Mouse (Mus musculus) cortical plate, adult 2 months (tissue): ENCODE data around the gene Oxtr. TPM values are rescaled to one million over a fixed set of nuclear protein-coding genes. Genes with fewer than 3 reads are reported as not detected.
A peak's percentile ranks its signal among the peaks of the same experiment; 100 is the strongest.

Source experiments
- H3K27ac ChIP-seq: fragments of 200-500 bp; 2 replicates; pipeline ENCODE4 v1.5.1; 2012; ENCODE audit warnings: low read length, control low read depth, inconsistent platforms; ENCODE audit not compliant: insufficient read depth
- H3K4me1 ChIP-seq: fragments of 200-500 bp; 2 replicates; pipeline ENCODE4 v1.6.1; 2011; ENCODE audit warnings: low read length; ENCODE audit not compliant: control insufficient read depth, insufficient read depth
- H3K4me3 ChIP-seq: fragments of 200-500 bp; 2 replicates; pipeline ENCODE4 v1.5.1; 2011; ENCODE audit warnings: mild to moderate bottlenecking, low read length, control low read depth; ENCODE audit not compliant: insufficient read depth
- CTCF ChIP-seq: fragments of 200-500 bp; IDR thresholded peaks from 2 replicates; pipeline ENCODE4 v1.5.1; 2011; ENCODE audit warnings: mild to moderate bottlenecking, control low read depth, low read length; ENCODE audit not compliant: insufficient read depth; ENCODE audit errors: extremely low read depth
- POLR2A ChIP-seq: fragments of 200-500 bp; IDR thresholded peaks from 2 replicates; pipeline ENCODE4 v1.6.1; 2011; ENCODE audit warnings: mild to moderate bottlenecking, low read length, control low read depth; ENCODE audit not compliant: insufficient read depth; ENCODE audit errors: extremely low read depth
- polyA plus RNA-seq: library from polyadenylated mRNA; depleted of rRNA; stranded (reverse); fragments of >200 nt; gene quantifications from 2 replicates; pipeline ENCODE4 v1.2.3, GENCODE M21; 2012; rRNA removed

Gene Oxtr
- 3.5 and 4.1 TPM in 2 replicates for polyA plus RNA-seq

DNA sequence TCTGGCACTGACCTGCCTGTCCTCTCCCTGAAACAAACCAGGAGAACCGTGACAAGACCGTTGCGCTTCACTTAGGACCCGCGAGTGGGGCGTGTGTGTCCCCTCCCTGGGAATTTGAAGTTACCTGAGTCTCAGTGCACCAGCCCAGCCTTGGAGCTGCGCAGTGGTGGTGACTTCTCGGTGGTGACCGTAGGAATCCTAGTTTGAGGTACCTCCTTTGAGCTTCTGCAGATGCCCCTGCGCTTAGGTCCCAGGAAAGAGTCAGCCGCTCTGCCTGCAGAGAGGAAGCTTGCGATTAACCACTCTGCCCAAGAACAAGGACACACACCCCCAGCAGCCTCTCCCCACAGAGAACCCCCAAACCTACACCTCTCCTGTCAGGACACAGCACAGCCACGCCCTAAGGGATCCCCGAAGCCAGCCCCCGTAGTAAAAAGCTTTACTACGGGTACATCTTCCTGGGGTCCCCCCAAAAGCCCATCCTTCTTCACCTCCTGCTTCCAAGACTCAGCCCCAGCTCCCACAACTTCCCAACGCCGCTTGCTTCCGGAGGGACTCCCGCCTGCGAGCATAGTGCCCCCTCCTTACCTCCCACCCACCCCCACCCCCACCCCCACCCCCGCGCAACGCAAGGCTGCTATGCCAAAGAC is at the start of gene Oxtr:
Gene Oxtr (minus strand): TSS at position 34 of the 650 bp plus-strand sequence.
- no peaks in the 10 kb centered on the region for H3K4me1 ChIP-seq
- H3K27ac ChIP-seq, result no peak within 1 kb of the TSS
- TF ChIP-seq POLR2A (no peak), CTCF (no peak)
- H3K4me3 ChIP-seq, result peak within 1 kb of the TSS; percentile 25

DNA sequence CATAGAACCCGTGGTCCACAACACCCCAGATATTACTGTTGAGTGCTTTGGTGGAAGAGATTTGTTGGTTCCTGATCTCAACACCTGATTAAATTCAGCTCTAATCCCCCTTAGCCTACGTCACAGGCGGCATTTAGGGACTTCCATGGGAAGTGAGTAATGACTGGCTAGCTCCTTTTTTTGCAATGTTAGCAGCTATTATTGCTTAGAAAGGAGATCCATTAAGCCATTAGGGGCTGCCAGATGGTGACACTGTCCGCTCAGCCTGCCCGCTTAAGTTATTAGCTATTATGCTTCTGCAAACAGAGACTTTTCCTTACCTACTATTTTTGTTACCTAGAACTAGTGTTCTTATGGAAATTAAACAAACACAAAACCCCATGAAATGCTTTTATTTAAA is 35.7 kb upstream of the Oxtr start:
- no peak for TF ChIP-seq CTCF
- TF ChIP-seq POLR2A, result no peak
- no peak overlapping the region for H3K27ac ChIP-seq
- H3K4me3 ChIP-seq, result no peak overlapping the region
- peaks cover 2% of the 10 kb centered on the region; the same call in 1 of the 2 replicates for H3K4me1 ChIP-seq

DNA sequence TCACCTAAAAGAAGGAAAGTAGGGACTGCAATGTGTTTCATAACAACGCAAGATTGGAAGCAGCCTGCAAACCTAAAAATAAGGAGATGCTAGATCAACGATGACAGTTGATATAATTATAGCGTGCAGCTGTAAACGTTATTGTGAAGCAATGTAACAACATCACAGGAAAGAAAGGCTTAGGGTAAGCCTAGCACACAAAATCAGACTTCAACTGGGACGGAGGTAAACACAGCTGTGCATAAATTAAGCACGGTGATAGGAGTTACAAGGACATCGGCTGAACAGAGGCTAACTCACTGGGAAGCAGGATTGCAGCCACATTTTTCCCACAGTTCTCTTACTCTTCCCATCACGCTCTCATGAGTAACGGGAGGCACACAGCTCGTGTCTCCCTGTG is 34.7 kb upstream of the Oxtr start:
- no peak overlapping the region for H3K4me3 ChIP-seq
- no peak overlapping the region for H3K27ac ChIP-seq
- peaks cover 2% of the 10 kb centered on the region; the same call in 1 of the 2 replicates for H3K4me1 ChIP-seq
- TF ChIP-seq CTCF (no peak), POLR2A (no peak)

DNA sequence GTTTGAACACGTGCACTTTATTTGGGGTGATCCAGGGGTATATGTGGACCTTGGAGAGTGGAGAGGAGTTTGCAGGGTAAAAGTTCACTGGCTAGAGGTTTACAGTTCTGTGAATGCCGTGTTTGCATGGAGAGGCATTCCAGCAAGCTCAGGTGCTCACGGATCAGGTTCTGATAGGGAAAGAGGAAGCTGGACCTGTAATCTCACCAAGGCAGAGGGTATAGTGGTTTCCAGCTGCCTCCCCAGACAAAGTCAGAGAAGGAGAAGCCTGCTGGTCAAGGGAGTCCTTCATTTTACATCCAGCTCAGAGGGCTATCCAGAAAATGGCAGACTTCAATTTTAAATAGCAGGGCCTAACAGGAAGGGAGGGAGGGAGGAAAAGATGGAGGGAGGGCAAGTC is 28.2 kb upstream of the Oxtr start:
- Histone ChIP-seq H3K4me3 (no peak overlapping the region), H3K27ac (no peak overlapping the region), H3K4me1 (no peaks in the 10 kb centered on the region)
- TF ChIP-seq POLR2A (no peak), CTCF (no peak)

DNA sequence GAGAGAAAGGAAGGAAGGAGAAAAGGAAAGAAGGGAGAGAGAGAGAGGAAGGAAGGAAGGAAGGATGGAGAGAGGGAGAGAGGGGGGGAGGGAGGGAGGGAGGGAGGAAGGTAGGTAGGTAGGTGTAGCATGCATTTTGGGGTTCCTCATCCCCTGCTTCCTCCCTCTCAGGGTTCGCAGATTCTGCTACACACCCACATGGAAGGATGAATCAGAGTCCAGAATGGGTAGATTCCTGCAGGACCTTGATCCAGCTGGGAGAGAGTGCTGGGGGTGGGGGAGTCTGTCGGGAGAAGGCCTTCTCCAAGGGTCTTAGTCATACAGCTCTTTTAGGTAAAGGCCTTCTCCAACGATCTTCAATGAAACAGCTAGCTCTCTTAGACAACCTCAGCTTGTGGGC is 27.8 kb upstream of the Oxtr start:
- no peak for TF ChIP-seq POLR2A
- no peak for TF ChIP-seq CTCF
- Histone ChIP-seq H3K4me1 (no peaks in the 10 kb centered on the region), H3K4me3 (no peak overlapping the region), H3K27ac (no peak overlapping the region)

DNA sequence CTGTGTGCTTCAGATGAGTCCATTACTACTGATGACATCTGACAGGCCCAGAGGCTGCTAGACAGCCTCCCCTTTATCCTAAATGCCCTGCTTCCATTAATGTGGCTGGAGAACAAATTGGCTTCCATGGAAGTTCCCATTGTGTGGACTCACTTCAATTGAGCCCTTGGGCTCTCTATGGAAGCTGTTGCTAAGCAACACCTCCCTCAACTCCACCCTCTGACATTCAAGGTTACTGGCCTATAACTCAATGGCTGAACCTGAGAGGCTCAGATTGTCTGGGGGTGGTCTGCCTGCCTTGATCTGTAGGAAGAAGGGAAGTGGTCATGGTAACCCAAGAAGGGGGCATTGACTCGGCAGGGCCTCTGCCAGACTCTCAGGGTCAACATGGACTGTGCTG is 26.8 kb upstream of the Oxtr start:
- TF ChIP-seq CTCF, result no peak
- TF ChIP-seq POLR2A, result no peak
- Histone ChIP-seq H3K4me1 (no peaks in the 10 kb centered on the region), H3K27ac (no peak overlapping the region), H3K4me3 (no peak overlapping the region)

DNA sequence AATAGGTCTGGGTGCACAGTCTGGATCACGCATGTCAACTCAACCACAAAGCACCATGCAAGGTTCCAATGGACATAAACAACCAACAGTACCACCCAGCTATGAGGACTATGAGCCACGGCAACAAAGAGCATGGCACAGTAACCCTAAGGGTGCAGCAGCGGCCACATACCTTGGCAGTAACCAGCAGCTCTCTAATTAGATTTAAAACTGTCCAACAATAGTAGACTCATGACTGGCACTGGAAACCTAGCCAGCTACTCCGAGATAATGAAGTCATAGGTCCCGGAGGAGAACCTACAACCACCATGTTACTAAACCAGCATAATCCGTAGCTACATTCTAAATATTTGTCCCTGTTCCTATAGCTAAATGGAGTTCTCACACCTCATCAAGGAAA is 24.8 kb upstream of the Oxtr start:
- no peak overlapping the region for H3K27ac ChIP-seq
- no peak for TF ChIP-seq POLR2A
- TF ChIP-seq CTCF, result no peak
- no peak overlapping the region for H3K4me3 ChIP-seq
- H3K4me1 ChIP-seq, result no peaks in the 10 kb centered on the region

DNA sequence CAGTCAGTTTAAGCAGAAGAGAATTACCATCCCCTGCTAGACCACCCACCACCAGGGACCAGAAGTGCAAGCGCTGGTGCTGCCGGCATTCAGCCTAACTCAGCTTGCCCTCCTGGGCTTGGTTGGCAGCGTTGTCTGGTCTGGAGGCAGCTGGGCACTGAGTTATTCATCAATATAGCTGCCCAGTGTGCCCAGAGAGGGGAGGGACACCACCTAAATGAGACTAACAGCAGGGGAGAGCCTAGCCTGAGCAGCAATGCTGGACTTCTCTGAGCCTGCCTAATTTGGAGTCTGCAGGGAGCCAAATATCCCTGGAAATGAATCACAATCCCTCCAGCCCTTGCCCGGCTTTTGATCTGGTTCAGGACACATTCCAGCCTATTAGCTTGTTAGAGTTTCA is 20.6 kb upstream of the Oxtr start:
- H3K27ac ChIP-seq, result no peak overlapping the region
- H3K4me3 ChIP-seq, result no peak overlapping the region
- no peaks in the 10 kb centered on the region for H3K4me1 ChIP-seq
- TF ChIP-seq POLR2A, result no peak
- TF ChIP-seq CTCF, result no peak

DNA sequence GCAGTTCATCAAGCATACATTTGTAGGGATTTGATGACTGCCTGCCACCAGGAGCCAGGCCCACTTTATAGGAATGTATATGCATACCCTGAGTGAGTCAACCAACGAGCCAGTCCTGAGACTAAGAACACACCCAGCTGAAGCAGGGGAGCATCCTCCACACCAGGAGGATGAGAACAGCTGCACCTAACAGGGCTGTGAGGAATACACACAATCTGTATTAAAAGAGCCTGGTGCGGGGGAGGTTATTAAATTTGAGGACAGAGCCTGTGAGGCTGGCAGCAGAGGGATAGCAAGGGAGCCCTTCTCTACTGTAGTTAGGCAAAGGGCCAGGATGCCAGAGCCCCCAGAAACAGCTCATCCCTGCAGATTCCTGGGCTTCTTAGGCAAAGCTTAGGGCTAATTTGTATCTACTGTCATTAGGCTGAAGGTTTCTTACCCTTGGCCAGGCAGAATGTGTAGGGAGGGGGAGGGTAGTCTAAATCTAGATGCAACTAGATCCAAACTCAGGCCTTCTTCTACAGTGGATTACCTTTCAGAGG is 19.9 kb upstream of the Oxtr start:
- Histone ChIP-seq H3K4me1 (no peaks in the 10 kb centered on the region), H3K27ac (no peak overlapping the region), H3K4me3 (no peak overlapping the region)
- TF ChIP-seq POLR2A (no peak), CTCF (no peak)

DNA sequence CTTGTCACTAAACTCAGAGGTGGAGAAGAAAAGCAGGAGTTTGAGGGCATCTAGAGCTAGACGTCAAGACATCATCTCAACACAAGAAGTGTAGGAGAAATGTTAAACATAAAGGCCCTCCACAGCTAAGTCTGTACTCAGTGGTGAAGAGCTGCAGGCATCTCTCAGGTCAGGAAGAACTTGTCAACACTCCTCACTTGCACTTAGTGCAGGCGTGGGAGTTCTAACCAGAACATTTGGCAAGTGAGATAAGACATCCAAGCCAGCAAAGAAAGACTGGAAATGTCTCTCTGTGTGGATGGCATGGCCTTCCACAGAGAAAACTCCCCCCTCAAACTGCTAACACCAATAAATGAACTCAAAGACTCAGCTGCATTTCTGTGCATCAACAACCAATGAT is 17.9 kb upstream of the Oxtr start:
- TF ChIP-seq CTCF (no peak), POLR2A (no peak)
- Histone ChIP-seq H3K27ac (no peak overlapping the region), H3K4me3 (no peak overlapping the region), H3K4me1 (no peaks in the 10 kb centered on the region)
